Mouse (Mus musculus) spleen, postnatal 14 days (tissue): ENCODE data around the gene Pros1.

Source experiments
- DNase-seq, 2 experiments: peaks; one replicate each; pipeline ENCODE4 v3.0.0; 2021 to 2022; ENCODE audit warnings: low spot score in 2 of 2

The Pros1 gene

GRCm38 (mm10) chr16:62860140-62860539 is 6.0 kb downstream of the Pros1 start:
- DNase-seq: no peak

GRCm38 (mm10) chr16:62861455-62861854 is 7.3 kb downstream of the Pros1 start:
- no peak for DNase-seq

GRCm38 (mm10) chr16:62872688-62873117 is 18.6 kb downstream of the Pros1 start:
- no peak for DNase-seq

GRCm38 (mm10) chr16:62873180-62873579 is 19.1 kb downstream of the Pros1 start:
- no peak for DNase-seq

- no peak for DNase-seq
Observed at GRCm38 (mm10) chr16:62874065-62874464, 20.0 kb downstream of the Pros1 start.

GRCm38 (mm10) chr16:62895824-62896223 is 41.7 kb downstream of the Pros1 start:
- no peak for DNase-seq

- no peak for DNase-seq
Observed at GRCm38 (mm10) chr16:62911364-62911763, 57.3 kb downstream of the Pros1 start.

- no peak for DNase-seq
Observed at GRCm38 (mm10) chr16:62912246-62912645, 58.1 kb downstream of the Pros1 start.

GRCm38 (mm10) chr16:62915530-62915929 is 61.4 kb downstream of the Pros1 start:
- DNase-seq: no peak

GRCm38 (mm10) chr16:62922245-62922644 is 68.1 kb downstream of the Pros1 start:
- DNase-seq: no peak

- DNase-seq: no peak
Observed at GRCm38 (mm10) chr16:62931341-62931740, 77.2 kb downstream of the Pros1 start.

- no peak for DNase-seq
Observed at GRCm38 (mm10) chr16:62936316-62936715, 82.2 kb downstream of the Pros1 start.

GRCm38 (mm10) chr16:62940388-62941003 is 86.4 kb downstream of the Pros1 start:
- DNase-seq: peak in 1 of 2 experiments; percentile 35

- no peak for DNase-seq
Observed at GRCm38 (mm10) chr16:62941763-62942162, 87.7 kb downstream of the Pros1 start.

GRCm38 (mm10) chr16:62942418-62943410 is 88.6 kb downstream of the Pros1 start:
- DNase-seq: no peak

GRCm38 (mm10) chr16:62958485-62958884 is 104.4 kb downstream of the Pros1 start:
- DNase-seq: no peak

GRCm38 (mm10) chr16:62964361-62964763 is 110.3 kb downstream of the Pros1 start:
- DNase-seq: no peak

GRCm38 (mm10) chr16:62971673-62972332 is 117.7 kb downstream of the Pros1 start:
- DNase-seq: no peak

- no peak for DNase-seq
Observed at GRCm38 (mm10) chr16:62974926-62975325, 120.8 kb downstream of the Pros1 start.
